Mouse (Mus musculus): Measurements from ENCODE around the gene Pebp1. TPM values are rescaled to one million over a fixed set of nuclear protein-coding genes. Genes with fewer than 3 reads are reported as not detected.

Pebp1 gene
- polyA plus RNA-seq, 1 experiment from 2014 or later: 576 TPM

GRCm38 (mm10) chr5:117239106-117239505, 48.3 kb downstream of the Pebp1 start:
- no peak overlapping the region for H3K4me2 ChIP-seq
- WGBS: 79% methylated on average over 4 of the region's 4 CpGs
- ATAC-seq (ENCODE audit: extremely low read depth, insufficient number of reproducible peaks, low FRiP score, low TSS enrichment): no peak
- H3K27me3 ChIP-seq (replicated peaks): no peaks in the 10 kb centered on the region
- H3K4me1 ChIP-seq: peaks cover 18% of the 10 kb centered on the region
- H3K9me3 ChIP-seq: no peaks in the 10 kb centered on the region
- H3K36me3 ChIP-seq: peaks cover 12% of the 10 kb centered on the region
- no peak overlapping the region for H3K4me3 ChIP-seq
- H3K9ac ChIP-seq: no peak overlapping the region
- H3K27ac ChIP-seq (replicated peaks): no peak overlapping the region

- Histone ChIP-seq H3K27ac (replicated peaks) (no peak overlapping the region), H3K4me3 (no peak overlapping the region), H3K4me1 (peaks cover 6% of the 10 kb centered on the region), H3K9ac (no peak overlapping the region), H3K9me3 (no peaks in the 10 kb centered on the region), H3K36me3 (peaks cover 15% of the 10 kb centered on the region), H3K27me3 (replicated peaks) (no peaks in the 10 kb centered on the region), H3K4me2 (no peak overlapping the region)
- no peak for ATAC-seq (ENCODE audit: extremely low read depth, insufficient number of reproducible peaks, low FRiP score, low TSS enrichment)
- WGBS: 86% methylated on average over 5 of the region's 5 CpGs
These were observed 50.9 kb downstream of the Pebp1 start for GRCm38 (mm10) chr5:117236540-117236939.

Other genes with a start within 250 kb of the Pebp1 start
- 49.1 and 49.3 TPM in 2 replicates for gene Suds3, start 171.5 kb downstream of the Pebp1 start, polyA plus RNA-seq (2015; fragmentation: Nextera tagmentation; extraction: Ambion mirVana)
- 8.5 and 10.8 TPM in 2 replicates for gene Taok3, start 167.5 kb downstream of the Pebp1 start, polyA plus RNA-seq (2015; fragmentation: Nextera tagmentation; extraction: Ambion mirVana)
- gene Vsig10, start 31.5 kb upstream of the Pebp1 start, polyA plus RNA-seq (2015; fragmentation: Nextera tagmentation; extraction: Ambion mirVana): 7.6 and 8.1 TPM in 2 replicates
- gene Wsb2, start 69.7 kb upstream of the Pebp1 start, polyA plus RNA-seq (2015; fragmentation: Nextera tagmentation; extraction: Ambion mirVana): 74.2 and 79.3 TPM in 2 replicates
- 64.3 and 67.7 TPM in 2 replicates for gene Rfc5, start 101.4 kb upstream of the Pebp1 start, polyA plus RNA-seq (2015; fragmentation: Nextera tagmentation; extraction: Ambion mirVana)
- 0.07 and 0.13 TPM in 2 replicates for gene Ksr2, start 126.4 kb upstream of the Pebp1 start, polyA plus RNA-seq (2015; fragmentation: Nextera tagmentation; extraction: Ambion mirVana)